11 mouse cellular contexts compared by ENCODE assay signal in the genomic region with DNA sequence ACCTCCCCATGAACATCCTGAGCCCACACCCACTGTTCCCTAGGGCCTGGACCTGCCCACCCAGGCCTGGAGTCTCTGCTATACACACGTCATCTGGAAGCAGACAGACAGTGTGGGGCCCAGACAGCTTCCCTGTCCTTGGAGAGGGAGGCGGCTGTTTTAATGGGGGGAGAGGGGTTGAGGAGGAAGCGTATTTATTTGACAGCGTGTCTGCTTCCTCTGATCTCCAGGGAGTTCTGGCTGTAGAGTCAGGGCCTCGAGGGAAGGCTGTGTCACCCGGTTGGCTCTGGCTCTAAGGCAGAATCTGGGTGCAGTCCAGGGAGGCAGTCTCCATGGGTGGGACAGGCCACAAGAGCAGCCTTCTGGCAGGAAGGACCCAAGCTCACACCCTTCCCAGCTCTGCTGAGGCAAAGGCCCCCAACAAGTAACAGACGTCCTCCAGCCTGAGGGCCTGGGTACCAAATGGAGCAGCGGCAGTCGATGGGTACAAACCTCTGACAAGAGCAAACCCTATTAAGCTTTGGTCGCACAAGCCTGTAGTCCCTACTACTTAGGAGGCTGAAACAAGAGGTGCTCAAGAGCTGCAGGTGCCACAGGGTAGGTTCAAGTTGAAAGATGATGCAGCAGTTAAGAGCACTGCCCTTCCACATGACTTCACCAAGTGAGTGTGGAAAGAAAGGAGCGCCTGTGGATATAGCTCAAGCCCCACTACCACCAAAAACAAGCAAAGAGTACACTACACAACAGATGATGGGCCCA. TPM values are rescaled to one million over a fixed set of nuclear protein-coding genes. Genes with fewer than 3 reads are reported as not detected.
DNase-seq lines count a peak whose midpoint lies in the region; ATAC-seq and TF ChIP-seq lines count a peak whose summit lies in the region.
"Had no signal": no experiment of that assay in that cellular context is flagged by ENCODE, and none has a peak within 500 bp of the region (broad histone marks: within the 10 kb centered on the region; RNA-seq: fewer than 3 reads in every experiment).

No protein-coding gene starts in this region.

- no peaks in the 10 kb centered on the region for H3K9me3 ChIP-seq in lung, postnatal 0 days (ENCODE audit: low read length)

- WGBS in lung, postnatal 0 days: 50% methylated on average over 11 of the region's 11 CpGs

- peak; percentile 93 for ATAC-seq in lung, postnatal 0 days

- peak; percentile 92 for TF ChIP-seq EP300 in lung, postnatal 0 days (IDR thresholded peaks at IDR 0.05)

- H3K27ac ChIP-seq in gastrocnemius, adult 2 months: no peak overlapping the region
- H3K27ac ChIP-seq in lung, postnatal 0 days (ENCODE audit: low read length): peak overlapping the region; percentile 71

- no peak overlapping the region for H3K9ac ChIP-seq in lung, postnatal 0 days (replicated peaks; ENCODE audit: low read depth)

- no peaks in the 10 kb centered on the region for H3K36me3 ChIP-seq in lung, postnatal 0 days (ENCODE audit: insufficient read depth, low read length)

- H3K27me3 ChIP-seq in lung, postnatal 0 days (replicated peaks; ENCODE audit: insufficient read depth, low read length): no peaks in the 10 kb centered on the region

- H3K4me1 ChIP-seq in lung, postnatal 0 days (ENCODE audit: insufficient read depth, low read depth, low read length): peaks cover 33% of the 10 kb centered on the region

- H3K4me2 ChIP-seq in lung, postnatal 0 days (replicated peaks; ENCODE audit: low read depth, low read length): no peak overlapping the region

- no peak overlapping the region for H3K4me3 ChIP-seq in gastrocnemius, adult 2 months
- H3K4me3 ChIP-seq in lung, postnatal 0 days (ENCODE audit: low read depth, low read length): no peak overlapping the region

- TF ChIP-seq CTCF in gastrocnemius, adult 2 months (IDR thresholded peaks at IDR 0.05): no peak
- no peak for TF ChIP-seq CTCF in lung, postnatal 0 days (IDR thresholded peaks at IDR 0.05)

- peak; percentile 42 for DNase-seq in gastrocnemius, adult 2 months
- no peak for DNase-seq in gastrocnemius, adult 18-20 months (ENCODE audit: low spot score)
- DNase-seq in urinary bladder, postnatal 14 days (ENCODE audit: low spot score): peak; percentile 46
- DNase-seq in urinary bladder, postnatal 10 days (ENCODE audit: low spot score): no peak
- peak; percentile 89 for DNase-seq in lung, postnatal 0 days (ENCODE audit: low spot score)
- DNase-seq in frontal cortex, postnatal 10 days (ENCODE audit: low spot score in 2 of 2): no peak
- DNase-seq in neural tube, embryonic 10.5 days (ENCODE audit: extremely low spot score, low spot score): no peak
- DNase-seq in testis, postnatal 10 days (ENCODE audit: low spot score): no peak

- intact Hi-C loops in gastrocnemius, adult 2 months (cut with DNase I): no loop called here

RNA-seq across cellular contexts. Expression of gene Tcf7, which starts 9.5 kb away (rescaled TPM):
- under 1 TPM; 0.31 to 0.59 TPM for total RNA-seq in gastrocnemius, adult 2 months (2021)
- under 1 TPM; 0.23 to 0.50 TPM for total RNA-seq in gastrocnemius, adult 18-20 months (2021)
- polyA plus RNA-seq in lung, postnatal 0 days (2015; fragmentation: Nextera tagmentation; extraction: Ambion mirVana): 14.7 and 14.8 TPM in 2 replicates

RNA-seq across cellular contexts. Expression of gene Skp1a, which starts 41.6 kb away (rescaled TPM):
- total RNA-seq in gastrocnemius, adult 2 months (2021): 100 to 1,000 TPM; 269 to 292 TPM
- 100 to 1,000 TPM; 289 to 291 TPM for total RNA-seq in gastrocnemius, adult 18-20 months (2021)
- 552 and 571 TPM in 2 replicates for polyA plus RNA-seq in lung, postnatal 0 days (2015; fragmentation: Nextera tagmentation; extraction: Ambion mirVana)

RNA-seq across cellular contexts. Expression of gene Olfr1371, which starts 59.6 kb away (rescaled TPM):
- not detected for total RNA-seq in gastrocnemius, adult 2 months (2021)
- total RNA-seq in gastrocnemius, adult 18-20 months (2021): not detected
- not detected in 2 replicates for polyA plus RNA-seq in lung, postnatal 0 days (2015; fragmentation: Nextera tagmentation; extraction: Ambion mirVana)
- total RNA-seq: heart, postnatal 36 days; left cerebral cortex, postnatal 36 days had no signal
- polyA plus RNA-seq: stomach, embryonic 14.5 days had no signal

Comparison
In these comparisons a context has a peak if more than half of its experiments do, and no peak if none do; other contexts are left out.
1. DNase-seq: peak in gastrocnemius, adult 2 months (single experiment), urinary bladder, postnatal 14 days (single experiment) and lung, postnatal 0 days (single experiment); none in gastrocnemius, adult 18-20 months (single experiment), urinary bladder, postnatal 10 days (single experiment), frontal cortex, postnatal 10 days (0 of 2), neural tube, embryonic 10.5 days (single experiment) and testis, postnatal 10 days (single experiment).